Comparison of ENCODE assay signal across 27 mouse cellular contexts in genomic region chr16:4701211-4701610, GRCm38 (mm10). TPM values are rescaled to one million over a fixed set of nuclear protein-coding genes. Genes with fewer than 3 reads are reported as not detected.
DNase-seq lines count a peak whose midpoint lies in the region; ATAC-seq and TF ChIP-seq lines count a peak whose summit lies in the region.
"Had no signal": no experiment of that assay in that cellular context is flagged by ENCODE, and none has a peak within 500 bp of the region (broad histone marks: within the 10 kb centered on the region; RNA-seq: fewer than 3 reads in every experiment).

No protein-coding gene starts in this region.

- no peak for TF ChIP-seq EP300 in liver, postnatal 0 days (IDR thresholded peaks at IDR 0.05; ENCODE audit: low read depth)

- DNase-seq in kidney, adult 11 months = peak; percentile 56
- peak; percentile 42 to 47 for DNase-seq in kidney, adult 8-10 months
- no peak for DNase-seq in kidney, postnatal 10 days
- DNase-seq in liver, postnatal 0 days = no peak
- no peak for DNase-seq in gastrocnemius, postnatal 25 days
- DNase-seq: adrenal gland, postnatal 10 days; adrenal gland, postnatal 36 days; cerebellum, adult 18-20 months; cerebellum, adult 9-11 months; cerebellum, postnatal 25 days; forebrain, postnatal 0 days; gastrocnemius, adult 2 months; gastrocnemius, postnatal 14 days; heart, adult 18-20 months; heart, postnatal 10 days; heart, postnatal 4 days had no signal

- H3ac ChIP-seq in myocyte (ENCODE audit: control insufficient read depth, insufficient read length) = no peak overlapping the region

- no peak for TF ChIP-seq CTCF in liver, postnatal 0 days (IDR thresholded peaks at IDR 0.05; ENCODE audit: low read depth)

- no peaks in the 10 kb centered on the region for H3K4me1 ChIP-seq in kidney, embryonic 14.5 days (ENCODE audit: control insufficient read depth, insufficient read depth, low read length)
- 0 out of 2 replicates have a peak, but pooled peaks cover 2% of the 10 kb centered on the region for H3K4me1 ChIP-seq in liver, postnatal 0 days (ENCODE audit: insufficient read depth)
- no peaks in the 10 kb centered on the region for H3K4me1 ChIP-seq in liver, embryonic 12.5 days
- H3K4me1 ChIP-seq: embryonic facial prominence, embryonic 12.5 days; embryonic facial prominence, embryonic 15.5 days; heart, embryonic 12.5 days; heart, embryonic 15.5 days had no signal

- peaks cover 91% of the 10 kb centered on the region for H3K36me3 ChIP-seq in kidney, embryonic 14.5 days (ENCODE audit: control insufficient read depth, insufficient read depth, low read length)
- H3K36me3 ChIP-seq in liver, postnatal 0 days (replicated peaks; ENCODE audit: insufficient read depth, low read length) = peaks cover 86% of the 10 kb centered on the region
- peaks cover 99% of the 10 kb centered on the region for H3K36me3 ChIP-seq in liver, embryonic 12.5 days
- peaks cover 75% of the 10 kb centered on the region for H3K36me3 ChIP-seq in myocyte (ENCODE audit: control insufficient read depth, insufficient read depth)

- no peak for ATAC-seq in kidney, embryonic 14.5 days (ENCODE audit: low FRiP score, low TSS enrichment)
- ATAC-seq in liver, postnatal 0 days = no peak
- ATAC-seq in liver, embryonic 12.5 days = no peak
- ATAC-seq: forebrain, embryonic 14.5 days; forebrain, postnatal 0 days; Patski had no signal

- WGBS in kidney, embryonic 14.5 days = 97% methylated on average over 3 of the region's 3 CpGs
- 80% methylated on average over 3 of the region's 3 CpGs for WGBS in liver, postnatal 0 days (ENCODE audit: insufficient replicate concordance)
- 88% methylated on average over 3 of the region's 3 CpGs for WGBS in liver, embryonic 12.5 days (ENCODE audit: insufficient replicate concordance)

- no peaks in the 10 kb centered on the region for H3K79me2 ChIP-seq in myocyte (ENCODE audit: control insufficient read depth, insufficient read depth)

- no peak overlapping the region for H3K4me3 ChIP-seq in kidney, embryonic 14.5 days (ENCODE audit: low read length)
- no peak overlapping the region for H3K4me3 ChIP-seq in liver, postnatal 0 days (ENCODE audit: low read depth, low read length)
- H3K4me3 ChIP-seq in liver, embryonic 12.5 days = no peak overlapping the region
- no peak overlapping the region for H3K4me3 ChIP-seq in myocyte
- H3K4me3 ChIP-seq: embryonic facial prominence, embryonic 12.5 days; embryonic facial prominence, embryonic 15.5 days; gastrocnemius, adult 2 months; heart, embryonic 12.5 days; heart, embryonic 15.5 days had no signal

- no peak overlapping the region for H3K4me2 ChIP-seq in kidney, embryonic 14.5 days (replicated peaks; ENCODE audit: low read depth, low read length)
- H3K4me2 ChIP-seq in liver, postnatal 0 days (ENCODE audit: low read depth, low read length) = no peak overlapping the region
- no peak overlapping the region for H3K4me2 ChIP-seq in liver, embryonic 12.5 days
- H3K4me2 ChIP-seq in myocyte (ENCODE audit: low read depth) = no peak overlapping the region
- H3K4me2 ChIP-seq: embryonic facial prominence, embryonic 12.5 days; embryonic facial prominence, embryonic 15.5 days; heart, embryonic 12.5 days; heart, embryonic 15.5 days; hindbrain, embryonic 14.5 days had no signal

- no peak for TF ChIP-seq POLR2A in myocyte (IDR thresholded peaks at IDR 0.05; ENCODE audit: insufficient read length, low read depth)

- H3K27me3 ChIP-seq in kidney, embryonic 14.5 days (ENCODE audit: control insufficient read depth, insufficient read depth, low read length) = no peaks in the 10 kb centered on the region
- H3K27me3 ChIP-seq in liver, postnatal 0 days (ENCODE audit: insufficient read depth, low read length) = no peaks in the 10 kb centered on the region
- no peaks in the 10 kb centered on the region for H3K27me3 ChIP-seq in liver, embryonic 12.5 days (replicated peaks)
- H3K27me3 ChIP-seq in myocyte (ENCODE audit: control insufficient read depth, insufficient read depth, insufficient read length) = no peaks in the 10 kb centered on the region
- H3K27me3 ChIP-seq: embryonic facial prominence, embryonic 12.5 days; embryonic facial prominence, embryonic 15.5 days; heart, embryonic 12.5 days; heart, embryonic 15.5 days; Patski had no signal

- no peak overlapping the region for H3K9ac ChIP-seq in kidney, embryonic 14.5 days (ENCODE audit: low read depth, low read length)
- no peak overlapping the region for H3K9ac ChIP-seq in liver, postnatal 0 days (replicated peaks)
- no peak overlapping the region for H3K9ac ChIP-seq in liver, embryonic 12.5 days
- H3K9ac ChIP-seq: embryonic facial prominence, embryonic 12.5 days; embryonic facial prominence, embryonic 15.5 days; forebrain, postnatal 0 days; heart, embryonic 12.5 days; heart, embryonic 15.5 days; hindbrain, embryonic 14.5 days had no signal

- no peak overlapping the region for H3K27ac ChIP-seq in kidney, embryonic 14.5 days (ENCODE audit: low read depth, low read length)
- peak overlapping the region; percentile 94 for H3K27ac ChIP-seq in liver, postnatal 0 days (ENCODE audit: low read depth)
- no peak overlapping the region for H3K27ac ChIP-seq in liver, embryonic 12.5 days
- H3K27ac ChIP-seq: embryonic facial prominence, embryonic 12.5 days; embryonic facial prominence, embryonic 15.5 days; gastrocnemius, adult 2 months; heart, embryonic 15.5 days; hindbrain, embryonic 14.5 days had no signal

- H3K9me3 ChIP-seq in kidney, embryonic 14.5 days (ENCODE audit: control insufficient read depth, low read length) = no peaks in the 10 kb centered on the region
- no peaks in the 10 kb centered on the region for H3K9me3 ChIP-seq in liver, postnatal 0 days (ENCODE audit: low read length)
- H3K9me3 ChIP-seq in liver, embryonic 12.5 days (replicated peaks) = no peaks in the 10 kb centered on the region
- H3K9me3 ChIP-seq: embryonic facial prominence, embryonic 12.5 days; embryonic facial prominence, embryonic 15.5 days; G1E; heart, embryonic 12.5 days; heart, embryonic 15.5 days had no signal

TF ChIP-seq in myocyte, 11 proteins besides CTCF, POLR2A, EP300 and RAD21:
- TF ChIP-seq POLR2AphosphoS2 (IDR thresholded peaks at IDR 0.05; ENCODE audit: insufficient read length, low read depth) (peak; percentile 20), MYOD1 (IDR thresholded peaks at IDR 0.05; ENCODE audit: control insufficient read depth in 1 of 3, insufficient read length in 2 of 3, low read depth in 2 of 3) (no peak)

RNA-seq across cellular contexts. Expression of gene Nmral1, which starts 17.9 kb away (rescaled TPM):
- polyA plus RNA-seq in kidney, embryonic 14.5 days (2014; fragmentation: Nextera tagmentation; extraction: Ambion mirVana) = 132 and 145 TPM in 2 replicates
- 20.4 and 24.1 TPM in 2 replicates for polyA plus RNA-seq in liver, postnatal 0 days (2015; fragmentation: Nextera tagmentation; extraction: Ambion mirVana)
- 50.0 and 53.0 TPM in 2 replicates for polyA plus RNA-seq in liver, embryonic 12.5 days (2016; fragmentation: Nextera tagmentation; extraction: Ambion mirVana)
- polyA plus RNA-seq in myocyte (2012; fragmentation: generic; extraction: Trizol) = 13.3 TPM
- 1 to 10 TPM; 1.7 to 3.8 TPM for total RNA-seq in gastrocnemius, postnatal 25 days (2021)

RNA-seq across cellular contexts. Expression of gene Coro7, which starts 21.6 kb away (rescaled TPM):
- 12.0 and 16.4 TPM in 2 replicates for polyA plus RNA-seq in kidney, embryonic 14.5 days (2014; fragmentation: Nextera tagmentation; extraction: Ambion mirVana)
- 6.8 and 10.3 TPM in 2 replicates for polyA plus RNA-seq in liver, postnatal 0 days (2015; fragmentation: Nextera tagmentation; extraction: Ambion mirVana)
- 11.3 and 11.9 TPM in 2 replicates for polyA plus RNA-seq in liver, embryonic 12.5 days (2016; fragmentation: Nextera tagmentation; extraction: Ambion mirVana)
- polyA plus RNA-seq in myocyte (2012; fragmentation: generic; extraction: Trizol) = 15.2 TPM
- 10 to 100 TPM; 12.9 to 19.0 TPM for total RNA-seq in gastrocnemius, postnatal 25 days (2021)

RNA-seq across cellular contexts. Expression of gene Hmox2, which starts 24.9 kb away (rescaled TPM):
- 103 and 113 TPM in 2 replicates for polyA plus RNA-seq in kidney, embryonic 14.5 days (2014; fragmentation: Nextera tagmentation; extraction: Ambion mirVana)
- polyA plus RNA-seq in liver, postnatal 0 days (2015; fragmentation: Nextera tagmentation; extraction: Ambion mirVana) = 56.8 and 57.7 TPM in 2 replicates
- 40.9 and 42.5 TPM in 2 replicates for polyA plus RNA-seq in liver, embryonic 12.5 days (2016; fragmentation: Nextera tagmentation; extraction: Ambion mirVana)
- 46.7 TPM for polyA plus RNA-seq in myocyte (2012; fragmentation: generic; extraction: Trizol)
- 10 to 100 TPM; 31.3 to 34.5 TPM for total RNA-seq in gastrocnemius, postnatal 25 days (2021)

Comparison
In these comparisons a context has a peak if more than half of its experiments do, and no peak if none do; other contexts are left out.
1. DNase-seq: peak in kidney, adult 11 months (single experiment) and kidney, adult 8-10 months (2 of 2); none in kidney, postnatal 10 days (single experiment), liver, postnatal 0 days (single experiment) and gastrocnemius, postnatal 25 days (single experiment).